Mouse (Mus musculus): ENCODE measurements around the gene Olfr51. TPM values are rescaled to one million over a fixed set of nuclear protein-coding genes. Genes with fewer than 3 reads are reported as not detected.

Gene Olfr51
- polyA plus RNA-seq, 1 experiment from 2014 or later: not detected

DNA sequence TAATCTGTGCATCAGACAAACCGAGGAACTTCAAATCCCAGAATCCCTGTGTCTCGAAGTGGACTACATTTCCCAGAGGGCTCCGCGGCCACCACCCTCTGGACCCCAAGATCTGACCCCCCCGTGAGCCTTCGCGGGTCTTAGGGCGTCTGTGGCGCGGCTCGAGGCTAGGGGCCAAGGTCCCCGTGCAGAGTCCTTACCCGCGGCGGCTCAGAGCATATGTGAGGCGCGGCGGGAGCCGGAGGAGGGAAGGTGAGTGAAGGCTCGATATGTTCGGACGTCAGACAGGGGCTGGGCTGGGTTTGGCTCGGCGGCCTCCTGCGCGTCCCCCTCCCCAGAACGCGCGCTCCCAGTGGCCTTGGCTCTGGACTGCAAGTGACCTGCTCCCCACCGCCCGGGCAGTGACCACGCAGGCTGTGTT lies 55.8 kb downstream of the Olfr51 start, which contains the start of gene Zfp354a:
TSS of gene Zfp354a (plus strand) at position 107 of the 421 bp plus-strand sequence.
- Histone ChIP-seq H3K4me3 (ENCODE audit: low read depth, low read length) (peak within 1 kb of the TSS; percentile 86), H3K36me3 (ENCODE audit: control insufficient read depth, insufficient read depth, low read length) (peaks cover 5% of the 10 kb centered on the region), H3K9me3 (replicated peaks; ENCODE audit: control insufficient read depth, low read length, poor library complexity, severe bottlenecking) (no peaks in the 10 kb centered on the region), H3K27ac (ENCODE audit: low read length) (peak within 1 kb of the TSS; percentile 77), H3K4me1 (ENCODE audit: control insufficient read depth, insufficient read depth, low read length) (peaks cover 10% of the 10 kb centered on the region), H3K27me3 (ENCODE audit: control insufficient read depth, insufficient read depth, low read depth, low read length) (no peaks in the 10 kb centered on the region), H3K9ac (ENCODE audit: low read depth, low read length) (peak within 1 kb of the TSS; percentile 92), H3K4me2 (ENCODE audit: low read length) (peak within 1 kb of the TSS; percentile 80)
- peak; percentile 94 for ATAC-seq
- under 1% methylated on average over 32 of the region's 32 CpGs for WGBS

Other genes starting within 250 kb of the Olfr51 start
- 63.5 TPM in 2 replicates for gene Zfp354c, start 175.9 kb upstream of the Olfr51 start, polyA plus RNA-seq (2015; fragmentation: Nextera tagmentation; extraction: Ambion mirVana)
- gene Zfp879, start 162.0 kb upstream of the Olfr51 start, polyA plus RNA-seq (2015; fragmentation: Nextera tagmentation; extraction: Ambion mirVana): 2.1 and 2.3 TPM in 2 replicates
- gene Grm6, start 152.9 kb upstream of the Olfr51 start, polyA plus RNA-seq (2015; fragmentation: Nextera tagmentation; extraction: Ambion mirVana): not detected in 2 replicates
- 12.7 and 14.0 TPM in 2 replicates for gene Zfp454, start 115.9 kb upstream of the Olfr51 start, polyA plus RNA-seq (2015; fragmentation: Nextera tagmentation; extraction: Ambion mirVana)
- gene Zfp2, start 87.4 kb upstream of the Olfr51 start, polyA plus RNA-seq (2015; fragmentation: Nextera tagmentation; extraction: Ambion mirVana): 52.5 and 56.4 TPM in 2 replicates
- 4.9 and 6.1 TPM in 2 replicates for gene Zfp354b, start 72.0 kb upstream of the Olfr51 start, polyA plus RNA-seq (2015; fragmentation: Nextera tagmentation; extraction: Ambion mirVana)
- not detected in 2 replicates for gene 4933414I15Rik, start 59.8 kb upstream of the Olfr51 start, polyA plus RNA-seq (2015; fragmentation: Nextera tagmentation; extraction: Ambion mirVana)
- gene Prop1, start 49.8 kb upstream of the Olfr51 start, polyA plus RNA-seq (2015; fragmentation: Nextera tagmentation; extraction: Ambion mirVana): not detected in 2 replicates
- gene Olfr1378, start 37.1 kb upstream of the Olfr51 start, polyA plus RNA-seq (2015; fragmentation: Nextera tagmentation; extraction: Ambion mirVana): not detected in 2 replicates
- not detected in 2 replicates for gene Olfr1377, start 21.6 kb upstream of the Olfr51 start, polyA plus RNA-seq (2015; fragmentation: Nextera tagmentation; extraction: Ambion mirVana)
- not detected in 2 replicates for gene Olfr54, start 10.6 kb downstream of the Olfr51 start, polyA plus RNA-seq (2015; fragmentation: Nextera tagmentation; extraction: Ambion mirVana)
- gene Olfr1375, start 44.5 kb downstream of the Olfr51 start, polyA plus RNA-seq (2015; fragmentation: Nextera tagmentation; extraction: Ambion mirVana): not detected in 2 replicates
- gene Zfp354a, start 55.7 kb downstream of the Olfr51 start, polyA plus RNA-seq (2015; fragmentation: Nextera tagmentation; extraction: Ambion mirVana): 14.7 and 16.3 TPM in 2 replicates
- gene Gm12569, start 216.9 kb downstream of the Olfr51 start, polyA plus RNA-seq (2015; fragmentation: Nextera tagmentation; extraction: Ambion mirVana): not detected in 2 replicates